Mouse (Mus musculus): Measurements from ENCODE around the gene Ccdc70. TPM values are rescaled to one million over a fixed set of nuclear protein-coding genes. Genes with fewer than 3 reads are reported as not detected.
"Not testable (repeated sequence)": the region's sequence is repeated elsewhere in the genome, so short reads cannot be mapped to it uniquely, and the experiment has no call there.

Ccdc70 gene
- polyA plus RNA-seq (2017; shearing (Covaris generic)), result not detected

DNA sequence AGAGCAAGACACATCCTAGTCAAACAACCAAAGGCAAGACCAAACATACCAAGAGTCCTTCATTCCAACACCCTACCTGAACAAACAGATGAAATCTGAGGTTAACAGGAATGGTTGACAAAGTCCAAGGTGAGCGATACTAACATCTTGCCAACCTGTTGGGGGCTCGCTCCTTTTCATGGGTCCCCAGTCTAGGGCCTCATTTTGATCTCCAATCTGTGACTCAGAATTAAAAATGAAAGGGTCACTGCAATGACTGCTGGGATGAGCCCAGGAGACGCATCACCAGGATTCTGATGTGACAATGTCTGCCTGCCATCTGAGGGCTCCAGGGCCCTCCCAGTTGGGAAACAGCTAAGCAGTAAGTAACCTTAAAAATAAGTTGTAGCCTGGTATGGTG is at the start of gene Ccdc70:
Gene Ccdc70 (plus strand): TSS at position 301 of the 400 bp plus-strand sequence.
- no peak for ATAC-seq

GRCm38 (mm10) chr8:21930754-21931153 is 38.8 kb upstream of the Ccdc70 start:
- ATAC-seq, result not testable (repeated sequence)

GRCm38 (mm10) chr8:21932610-21933009 is 37.0 kb upstream of the Ccdc70 start, which contains the start of gene Defb15:
TSS of gene Defb15 (minus strand) at chr8:21932710.
- no peak for ATAC-seq

DNA sequence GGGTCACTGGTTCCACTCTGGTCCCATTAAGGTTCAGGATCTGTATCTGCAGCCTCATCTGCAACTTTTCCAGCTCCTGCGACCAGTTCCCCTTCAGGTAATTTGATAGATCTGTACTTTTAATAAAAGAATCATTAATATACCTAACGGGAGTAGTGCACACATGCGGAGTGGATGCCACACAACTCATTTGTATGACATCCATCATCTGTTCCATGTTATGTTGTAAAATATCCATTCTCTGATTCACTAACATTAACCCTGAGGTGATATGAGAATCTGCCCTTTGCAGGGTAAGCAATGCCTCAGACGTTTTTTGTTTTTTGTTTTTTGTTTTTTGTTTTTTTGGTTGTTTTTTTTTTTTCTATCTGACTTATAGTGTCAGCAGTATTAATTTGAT is 31.5 kb upstream of the Ccdc70 start, which contains the start of gene Defb35:
Gene Defb35 (plus strand): TSS at position 301 of the 400 bp plus-strand sequence.
- not testable (repeated sequence) for ATAC-seq

DNA sequence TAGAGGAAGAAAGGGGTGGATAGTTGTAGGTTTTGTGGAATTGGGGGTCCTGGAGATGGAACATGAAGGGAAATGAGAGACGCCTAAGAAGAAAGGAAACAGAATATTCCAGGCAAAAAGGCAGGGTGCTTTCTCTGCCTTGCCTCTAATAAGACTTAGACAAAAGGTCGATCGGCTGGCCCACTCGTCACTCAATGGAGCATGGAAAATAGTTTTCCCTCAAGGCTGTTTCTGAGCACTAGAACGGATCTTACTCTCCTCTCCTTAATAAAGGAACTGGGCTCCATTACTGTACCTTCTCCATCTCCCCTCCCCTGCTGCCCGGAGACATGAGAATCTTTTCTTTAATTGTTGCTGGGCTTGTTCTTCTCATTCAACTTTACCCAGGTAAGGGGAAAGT is 23.1 kb upstream of the Ccdc70 start, which contains the start of gene Defb13:
Gene Defb13 (plus strand): TSS at position 301 of the 400 bp plus-strand sequence.
- no peak for ATAC-seq

GRCm38 (mm10) chr8:21947311-21948017 is 22.1 kb upstream of the Ccdc70 start:
- ATAC-seq, result no peak

GRCm38 (mm10) chr8:21955321-21955720 is 14.3 kb upstream of the Ccdc70 start:
- ATAC-seq, result no peak

DNA sequence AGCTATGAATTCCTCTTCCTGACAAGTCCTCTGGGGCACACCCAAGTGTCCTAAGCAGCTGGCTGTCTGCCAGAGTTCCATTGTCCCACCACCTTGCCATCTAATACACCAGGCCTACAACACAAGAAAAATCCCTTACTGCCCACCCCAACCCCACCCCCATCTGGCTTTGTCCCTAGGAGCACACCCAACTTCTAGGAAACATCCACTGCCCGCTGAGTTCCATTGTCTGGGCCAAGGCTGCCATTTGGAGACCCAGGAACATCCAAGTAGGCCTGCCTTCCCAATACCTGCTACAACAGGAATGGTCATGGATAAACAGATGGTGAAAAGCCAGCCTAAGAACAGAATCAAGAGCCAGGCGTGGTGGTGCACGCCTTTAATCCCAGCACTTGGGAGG is 13.2 kb upstream of the Ccdc70 start:
- ATAC-seq, result no peak

- no peak for ATAC-seq
Observed at GRCm38 (mm10) chr8:21958414-21958813, 11.2 kb upstream of the Ccdc70 start, which contains the start of gene Fam90a1a. TSS of gene Fam90a1a (plus strand) at chr8:21958714.

GRCm38 (mm10) chr8:21966646-21967045 is 2.9 kb upstream of the Ccdc70 start:
- no peak for ATAC-seq

GRCm38 (mm10) chr8:21978193-21978592 is 8.6 kb downstream of the Ccdc70 start:
- no peak for ATAC-seq

- no peak for ATAC-seq
Observed at GRCm38 (mm10) chr8:21981664-21982337, 12.2 kb downstream of the Ccdc70 start.

DNA sequence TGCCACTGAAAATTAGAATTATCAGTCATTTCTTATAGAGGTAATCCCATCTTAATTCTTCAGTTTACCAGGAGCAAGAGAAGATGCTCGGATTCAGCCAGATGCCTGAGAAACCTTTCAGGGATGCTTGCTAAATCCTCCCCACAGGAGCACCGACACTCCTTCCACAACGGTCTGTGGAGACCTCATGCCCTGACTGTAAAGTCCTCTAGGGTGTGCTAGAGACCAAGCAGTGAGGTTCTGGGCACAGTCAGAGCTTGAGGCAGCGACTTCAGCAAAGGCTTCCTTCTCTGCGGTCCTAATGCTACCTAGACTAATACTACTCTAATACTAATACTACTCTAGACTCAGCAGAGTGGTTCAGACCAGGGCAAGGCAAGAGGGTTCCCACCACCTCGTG is 22.6 kb downstream of the Ccdc70 start:
- no peak for ATAC-seq

GRCm38 (mm10) chr8:21995181-21995580 is 25.6 kb downstream of the Ccdc70 start:
- ATAC-seq, result no peak

- ATAC-seq, result no peak
Observed at GRCm38 (mm10) chr8:22004750-22005522, 35.4 kb downstream of the Ccdc70 start.

DNA sequence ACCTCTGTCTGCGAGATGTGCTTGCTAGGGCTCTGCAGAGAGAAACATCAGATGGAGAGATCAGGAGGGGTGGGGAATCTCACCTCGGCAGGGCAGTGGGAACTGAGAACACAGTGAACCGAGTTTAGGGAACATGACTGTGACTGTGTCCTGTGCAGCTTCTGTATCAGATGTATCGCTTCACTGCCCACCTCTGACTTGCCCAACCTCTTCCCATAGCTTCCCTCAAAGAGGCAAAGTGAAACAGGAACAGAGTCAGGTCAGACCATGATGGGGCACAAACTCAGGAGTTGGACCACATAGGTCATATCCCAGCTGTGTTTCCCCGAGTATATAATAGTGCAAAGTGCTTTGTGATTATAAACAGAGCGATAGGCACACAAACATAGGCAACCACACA is 36.8 kb downstream of the Ccdc70 start:
- ATAC-seq, result no peak

- ATAC-seq, result no peak
Observed at GRCm38 (mm10) chr8:22009403-22009802, 39.8 kb downstream of the Ccdc70 start.

- no peak for ATAC-seq
Observed at GRCm38 (mm10) chr8:22013034-22013707, 43.6 kb downstream of the Ccdc70 start.

DNA sequence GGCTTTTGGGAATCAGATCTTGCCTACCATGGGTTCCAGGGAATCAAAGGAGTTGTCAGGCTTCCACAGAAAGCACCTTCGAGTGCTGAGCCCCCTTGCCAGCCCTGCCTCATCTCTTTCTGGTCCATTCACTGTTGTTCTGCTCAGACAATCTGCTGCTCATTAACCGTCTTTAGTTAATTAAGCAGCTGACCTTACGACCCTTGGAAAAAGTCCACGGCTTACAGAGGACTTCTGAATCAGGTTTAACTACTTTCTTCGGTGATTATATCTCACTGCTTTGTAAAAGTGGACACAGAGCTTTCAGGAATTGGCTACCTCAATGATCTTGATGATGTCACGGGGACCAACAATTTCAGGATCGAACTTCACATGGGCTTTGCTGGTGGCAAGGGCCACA is 48.2 kb downstream of the Ccdc70 start:
- no peak for ATAC-seq

- ATAC-seq, result no peak
Observed at GRCm38 (mm10) chr8:22019498-22019897, 49.9 kb downstream of the Ccdc70 start.

DNA sequence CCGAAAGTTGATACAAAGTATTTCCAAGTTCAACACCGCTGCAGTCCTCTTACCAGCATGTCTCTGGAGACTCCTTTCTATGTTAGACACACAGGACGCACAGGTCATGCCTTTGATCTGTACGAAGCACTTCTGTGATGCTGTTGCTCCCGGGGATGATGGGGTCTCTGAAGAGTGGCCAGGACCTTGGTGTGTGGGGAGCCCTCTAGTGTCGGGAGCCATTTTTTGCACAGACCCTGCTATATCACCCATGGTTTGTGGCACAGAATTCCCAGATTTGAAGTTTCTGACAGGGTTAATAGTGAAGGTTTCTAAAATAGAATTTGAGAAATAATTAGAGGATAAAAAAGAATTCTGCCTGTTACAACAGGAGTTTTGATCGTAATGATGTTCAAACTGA is 52.7 kb downstream of the Ccdc70 start:
- no peak for ATAC-seq

All from inflammation-experienced regulatory T-cells, adult 6 months (primary cell).